Mouse (Mus musculus) limb, embryonic 12.5 days (tissue): ENCODE measurements around the gene Set. TPM values are rescaled to one million over a fixed set of nuclear protein-coding genes. Genes with fewer than 3 reads are reported as not detected.

Experiments
- ATAC-seq: fragments of 200-750 bp; cut with Nextera tagmentation; 2 replicates; pipeline ENCODE4 v1.8.0; 2017; ENCODE audit warnings: low read depth, moderate TSS enrichment; ENCODE audit not compliant: insufficient number of reproducible peaks, insufficient read depth, low FRiP score, low TSS enrichment
- H3K27ac ChIP-seq: fragments of 300-500 bp; sonication (generic); 2 replicates; pipeline ENCODE4 v1.5.1; 2016; ENCODE audit warnings: mild to moderate bottlenecking, moderate library complexity
- H3K27me3 ChIP-seq: fragments of 300-500 bp; sonication (generic); 2 replicates; pipeline ENCODE4 v1.6.1; 2016; ENCODE audit warnings: mild to moderate bottlenecking, moderate library complexity
- H3K36me3 ChIP-seq: fragments of 300-500 bp; sonication (generic); 2 replicates; pipeline ENCODE4 v1.6.1; 2016; ENCODE audit warnings: mild to moderate bottlenecking, moderate library complexity
- H3K4me1 ChIP-seq: fragments of 300-500 bp; sonication (generic); replicated peaks from 2 replicates; pipeline ENCODE4 v1.6.1; 2016
- H3K4me2 ChIP-seq: fragments of 300-500 bp; sonication (generic); 2 replicates; pipeline ENCODE4 v1.6.1; 2016; ENCODE audit warnings: mild to moderate bottlenecking, moderate library complexity
- H3K4me3 ChIP-seq: fragments of 300-500 bp; sonication (generic); replicated peaks from 2 replicates; pipeline ENCODE4 v1.5.1; 2016; ENCODE audit warnings: mild to moderate bottlenecking
- H3K9ac ChIP-seq: fragments of 300-500 bp; sonication (generic); replicated peaks from 2 replicates; pipeline ENCODE4 v1.6.1; 2016; ENCODE audit warnings: mild to moderate bottlenecking, moderate library complexity
- H3K9me3 ChIP-seq: fragments of 300-500 bp; sonication (generic); 2 replicates; pipeline ENCODE4 v1.6.1; 2016; ENCODE audit warnings: mild to moderate bottlenecking, moderate library complexity
- WGBS: fragments of 180-500 bp; shearing (Covaris S2); methylation state at CpG from one replicate; pipeline ENCODE4 v1.1.7; 2016; 5-methylcytosine and 5-hydroxymethylcytosine counted together
- polyA plus RNA-seq: library from polyadenylated mRNA; unstranded; fragments of >200 nt; fragmentation: Nextera tagmentation; extraction: Ambion mirVana; gene quantifications from 2 replicates; pipeline ENCODE4 v1.2.1, GENCODE M21; 2016

Gene Set
- polyA plus RNA-seq, 1 experiment from 2014 or later = 720 TPM

- Histone ChIP-seq H3K9me3 (no peaks in the 10 kb centered on the region), H3K4me2 (no peak overlapping the region), H3K4me3 (no peak overlapping the region), H3K27me3 (no peaks in the 10 kb centered on the region), H3K9ac (no peak overlapping the region), H3K27ac (no peak overlapping the region), H3K4me1 (peaks cover 12% of the 10 kb centered on the region), H3K36me3 (peaks cover 18% of the 10 kb centered on the region)
- no peak for ATAC-seq
- WGBS = 36% methylated on average over 6 of the region's 6 CpGs
Observed at GRCm38 (mm10) chr2:30119641-30120051, 62.5 kb downstream of the Set start.

- no peak for ATAC-seq
- H3K4me3 ChIP-seq = no peak overlapping the region
- WGBS = 90% methylated on average over 4 of the region's 4 CpGs
- no peak overlapping the region for H3K4me2 ChIP-seq
- peaks cover 12% of the 10 kb centered on the region; the same call in 1 of the 2 replicates for H3K36me3 ChIP-seq
- H3K9me3 ChIP-seq = no peaks in the 10 kb centered on the region
- no peaks in the 10 kb centered on the region for H3K27me3 ChIP-seq
- peaks cover 19% of the 10 kb centered on the region for H3K4me1 ChIP-seq
- H3K9ac ChIP-seq = 0 out of 2 replicates have a peak overlapping the region, but pooled peaks have one; percentile 0
- H3K27ac ChIP-seq = no peak overlapping the region
Observed at GRCm38 (mm10) chr2:30120269-30120668, 63.1 kb downstream of the Set start.

Other genes starting within 250 kb of the Set start
- gene Urm1, start 237.3 kb upstream of the Set start, polyA plus RNA-seq = 21.1 and 22.0 TPM in 2 replicates
- 15.1 and 18.3 TPM in 2 replicates for gene Cercam, start 188.2 kb upstream of the Set start, polyA plus RNA-seq
- gene Odf2, start 168.2 kb upstream of the Set start, polyA plus RNA-seq = 88.5 and 101 TPM in 2 replicates
- gene Gle1, start 122.0 kb upstream of the Set start, polyA plus RNA-seq = 72.5 and 76.2 TPM in 2 replicates
- 89.3 and 90.0 TPM in 2 replicates for gene Sptan1, start 91.8 kb upstream of the Set start, polyA plus RNA-seq
- gene Wdr34, start 8.5 kb upstream of the Set start, polyA plus RNA-seq = 37.7 and 43.1 TPM in 2 replicates
- gene Pkn3, start 20.3 kb downstream of the Set start, polyA plus RNA-seq = 12.3 and 14.1 TPM in 2 replicates
- gene Zdhhc12, start 36.3 kb downstream of the Set start, polyA plus RNA-seq = 26.0 and 28.2 TPM in 2 replicates
- gene Zer1, start 67.2 kb downstream of the Set start, polyA plus RNA-seq = 11.8 and 12.0 TPM in 2 replicates
- gene Tbc1d13, start 76.4 kb downstream of the Set start, polyA plus RNA-seq = 11.3 and 13.1 TPM in 2 replicates
- 17.9 and 18.4 TPM in 2 replicates for gene Endog, start 114.1 kb downstream of the Set start, polyA plus RNA-seq
- 84.5 and 90.7 TPM in 2 replicates for gene Spout1, start 121.1 kb downstream of the Set start, polyA plus RNA-seq
- gene Kyat1, start 148.5 kb downstream of the Set start, polyA plus RNA-seq = 8.2 and 8.7 TPM in 2 replicates
- 33.5 and 37.5 TPM in 2 replicates for gene Lrrc8a, start 180.3 kb downstream of the Set start, polyA plus RNA-seq
- 0.40 TPM in 1 of 2 replicates, not detected in the other for gene Gm28035, start 183.2 kb downstream of the Set start, polyA plus RNA-seq
- gene Phyhd1, start 208.8 kb downstream of the Set start, polyA plus RNA-seq = 2.6 and 3.6 TPM in 2 replicates
- gene Gm28038, start 223.7 kb downstream of the Set start, polyA plus RNA-seq = not detected in 2 replicates
- 27.7 and 28.7 TPM in 2 replicates for gene Dolk, start 229.0 kb downstream of the Set start, polyA plus RNA-seq
- gene Nup188, start 229.0 kb downstream of the Set start, polyA plus RNA-seq = 32.0 and 41.4 TPM in 2 replicates